Mouse (Mus musculus): ENCODE results near the gene Nagpa.
A peak's percentile ranks its signal among the peaks of the same experiment; 100 is the strongest.

The Nagpa gene

GRCm38 (mm10) chr16:5195080-5195479, 8.7 kb downstream of the Nagpa start:
- peak in 1 of 2 experiments; percentile 11 for DNase-seq (ENCODE audit: low spot score in 2 of 2)

- no peak for DNase-seq (ENCODE audit: low spot score in 2 of 2)
These were observed 17.6 kb downstream of the Nagpa start for GRCm38 (mm10) chr16:5186234-5186633.

DNA sequence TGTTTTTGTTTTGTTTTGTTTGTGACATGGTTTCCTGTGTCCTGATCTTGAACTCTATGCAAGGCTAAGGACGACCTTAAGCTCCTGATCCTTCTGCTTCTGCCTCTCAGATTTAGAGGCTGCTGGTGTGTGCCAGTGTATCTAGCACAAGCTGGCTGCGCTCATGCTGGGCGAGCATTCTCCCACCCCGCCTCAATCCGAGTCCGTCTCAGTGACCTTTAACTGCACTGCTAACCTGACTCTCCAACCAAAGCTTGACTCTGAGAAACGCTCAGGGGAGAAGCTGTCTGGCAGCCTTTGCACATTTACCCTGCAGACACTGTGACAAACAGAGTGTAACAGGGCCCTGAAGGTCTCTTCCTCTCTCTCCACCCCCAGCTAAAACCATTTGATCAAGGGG, 18.1 kb downstream of the Nagpa start:
- DNase-seq (ENCODE audit: low spot score in 2 of 2), result no peak

DNA sequence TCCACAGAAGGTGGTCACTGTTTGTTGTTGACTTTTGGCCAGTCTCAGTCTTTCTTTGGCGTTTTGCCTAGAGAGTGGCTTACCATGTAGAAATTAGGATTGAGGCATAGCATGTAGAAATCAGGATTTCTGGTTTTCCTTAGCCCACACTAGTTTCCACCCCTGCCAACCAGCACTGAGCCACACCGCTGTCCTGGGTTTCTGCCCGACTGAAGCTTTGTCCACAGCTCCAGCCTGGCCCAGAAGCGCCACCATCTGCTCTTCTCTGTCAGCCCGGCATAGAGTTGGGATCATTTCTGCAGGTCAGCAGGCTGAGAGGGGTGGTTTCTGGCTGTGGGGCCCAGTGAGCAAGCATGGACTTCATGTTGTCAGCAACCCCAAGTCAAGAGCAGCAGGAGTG, 18.9 kb downstream of the Nagpa start:
- no peak for DNase-seq (ENCODE audit: low spot score in 2 of 2)

- DNase-seq (ENCODE audit: low spot score in 2 of 2), result no peak
These were observed 19.7 kb downstream of the Nagpa start for GRCm38 (mm10) chr16:5184101-5184500.

DNA sequence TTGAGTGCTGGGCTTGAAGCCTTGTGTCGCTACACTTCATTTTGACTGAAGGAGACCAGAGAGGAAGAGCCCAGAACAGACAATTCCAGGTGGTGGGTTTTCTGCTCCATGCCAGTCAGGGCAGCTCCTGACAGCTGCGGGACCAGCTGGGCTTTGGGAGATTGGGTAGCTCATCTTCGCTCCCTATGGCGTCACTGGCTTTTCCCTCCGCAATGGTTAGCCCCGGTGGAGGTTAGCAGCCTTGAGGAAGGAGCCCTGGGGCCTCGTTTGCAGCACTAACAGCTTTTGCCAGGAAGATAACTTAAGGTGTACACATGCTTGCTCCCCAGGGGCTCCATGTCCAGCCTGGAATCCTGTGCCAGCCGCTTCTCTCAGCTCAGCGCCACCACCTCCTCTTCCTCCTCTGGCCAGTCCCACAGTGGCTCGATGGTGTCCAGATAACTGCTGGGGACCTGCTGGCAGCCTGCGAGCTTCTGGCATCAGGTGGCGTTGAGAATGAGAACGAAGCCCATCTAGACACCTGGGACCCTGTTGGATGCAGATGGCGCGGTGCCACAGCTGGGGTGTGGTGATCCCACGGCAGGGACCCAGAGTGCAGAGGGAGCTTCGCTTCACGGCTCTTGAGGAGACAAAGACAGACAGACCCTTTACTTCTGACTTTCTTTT, 20.4 kb downstream of the Nagpa start:
- DNase-seq (ENCODE audit: low spot score in 2 of 2), result no peak

GRCm38 (mm10) chr16:5172636-5173035, 31.2 kb downstream of the Nagpa start:
- no peak for DNase-seq (ENCODE audit: low spot score in 2 of 2)

- no peak for DNase-seq (ENCODE audit: low spot score in 2 of 2)
These were observed 35.0 kb downstream of the Nagpa start for GRCm38 (mm10) chr16:5168829-5169228.

DNA sequence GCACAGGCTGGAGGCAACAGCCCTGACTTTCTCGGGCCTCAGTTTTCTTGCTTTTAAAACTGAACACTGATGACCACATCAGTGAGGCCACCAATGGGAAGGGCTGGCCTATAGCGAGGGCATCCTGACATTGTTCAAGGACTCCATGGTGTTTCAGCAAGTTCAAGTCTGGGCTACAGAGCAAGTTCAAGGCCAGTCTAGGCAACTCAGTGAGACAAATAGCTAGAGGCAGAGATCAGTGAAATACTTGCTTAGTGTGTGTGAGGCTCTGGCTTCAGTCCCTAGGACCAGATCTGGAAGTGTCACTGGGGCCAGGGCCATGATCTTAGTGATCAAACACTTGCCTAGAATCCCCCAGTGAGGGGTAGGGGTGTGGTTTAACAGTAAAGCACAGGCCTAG, 35.8 kb downstream of the Nagpa start:
- no peak for DNase-seq (ENCODE audit: low spot score in 2 of 2)

DNA sequence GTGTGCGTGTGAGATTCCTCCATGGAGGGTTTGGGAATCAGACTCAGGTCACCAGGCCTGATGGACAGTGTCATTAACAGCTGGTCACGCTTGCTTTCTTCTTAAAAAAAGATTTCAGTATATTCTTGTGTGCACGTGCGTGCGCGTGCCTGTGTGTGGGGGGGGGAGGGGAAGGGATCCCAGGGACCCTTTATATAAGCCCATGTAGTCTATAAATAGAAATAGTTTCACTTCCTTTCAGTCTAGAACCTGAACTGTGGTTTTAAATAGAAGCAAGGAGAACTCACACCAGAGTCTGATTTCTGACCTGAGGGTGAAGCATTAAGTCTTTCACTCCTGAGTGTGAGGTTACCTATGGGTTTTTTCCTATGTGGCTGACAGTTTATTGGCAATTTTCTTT, 39.5 kb downstream of the Nagpa start:
- no peak for DNase-seq (ENCODE audit: low spot score in 2 of 2)

GRCm38 (mm10) chr16:5159248-5159647, 44.6 kb downstream of the Nagpa start:
- DNase-seq (ENCODE audit: low spot score in 2 of 2), result no peak

GRCm38 (mm10) chr16:5157113-5157512, 46.7 kb downstream of the Nagpa start:
- no peak for DNase-seq (ENCODE audit: low spot score in 2 of 2)

DNA sequence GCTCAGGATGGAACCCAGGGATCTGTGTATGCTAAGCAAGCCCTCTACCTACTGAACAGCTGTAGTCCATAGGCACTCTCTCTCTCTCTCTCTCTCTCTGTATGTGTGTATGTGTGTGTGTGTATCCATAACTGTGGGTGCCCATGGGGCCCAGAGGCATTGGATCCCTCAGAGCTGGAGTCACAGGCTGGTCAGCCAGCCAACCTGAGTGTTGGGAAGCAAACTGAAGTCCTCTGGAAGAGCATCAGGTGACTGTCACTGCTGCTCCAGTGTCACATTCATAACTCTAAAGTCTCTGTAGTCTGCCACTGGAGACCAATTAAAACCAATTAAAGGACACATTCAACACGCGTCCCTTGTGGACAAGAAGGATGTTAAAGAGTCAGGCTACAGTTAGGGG, 47.3 kb downstream of the Nagpa start:
- no peak for DNase-seq (ENCODE audit: low spot score in 2 of 2)

- DNase-seq (ENCODE audit: low spot score in 2 of 2), result no peak
These were observed 48.8 kb downstream of the Nagpa start for GRCm38 (mm10) chr16:5155014-5155413.

DNA sequence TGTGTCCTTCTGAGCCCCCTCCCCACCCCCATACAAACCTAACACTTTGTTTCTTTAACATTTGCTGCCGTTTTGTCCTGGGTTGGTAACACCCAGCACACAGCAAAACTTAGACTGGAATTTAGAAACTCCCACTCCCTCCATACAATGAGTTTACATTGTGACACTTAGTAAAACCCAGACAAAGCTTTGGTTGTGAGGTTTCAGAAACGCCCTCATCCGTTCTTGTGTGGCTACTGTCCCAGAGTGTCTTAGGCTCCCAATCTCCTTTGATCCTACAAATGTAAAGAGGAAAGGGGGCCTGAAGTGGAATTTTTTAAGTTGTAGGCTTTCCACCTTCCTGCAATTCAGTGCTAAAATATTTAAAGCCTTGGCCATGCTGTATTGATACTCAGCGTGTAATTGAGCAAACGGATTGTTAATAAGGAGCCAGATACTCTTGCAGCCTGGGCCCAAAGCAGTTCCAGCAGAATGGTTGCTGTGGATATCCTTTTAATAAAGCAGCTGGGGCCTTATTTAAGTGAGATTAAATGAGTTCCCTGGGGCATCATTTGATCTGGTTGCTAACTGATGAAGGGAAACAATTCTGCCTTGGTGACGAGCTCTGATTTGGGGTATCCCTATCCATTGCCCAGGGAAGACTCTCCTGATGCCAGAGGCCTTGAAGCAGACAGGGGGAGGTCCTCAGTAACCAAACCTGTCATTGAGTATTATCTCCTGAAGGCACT, 50.3 kb downstream of the Nagpa start:
- no peak for DNase-seq (ENCODE audit: low spot score in 2 of 2)

- no peak for DNase-seq (ENCODE audit: low spot score in 2 of 2)
These were observed 53.3 kb downstream of the Nagpa start for GRCm38 (mm10) chr16:5150544-5150943.

- no peak for DNase-seq (ENCODE audit: low spot score in 2 of 2)
These were observed 56.8 kb downstream of the Nagpa start, which contains the start of gene Sec14l5 for GRCm38 (mm10) chr16:5147037-5147385. Gene Sec14l5 (plus strand): TSS chr16:5147109.

GRCm38 (mm10) chr16:5146367-5147036, 57.3 kb downstream of the Nagpa start:
- DNase-seq (ENCODE audit: low spot score in 2 of 2), result peak; percentile 61 to 76

DNA sequence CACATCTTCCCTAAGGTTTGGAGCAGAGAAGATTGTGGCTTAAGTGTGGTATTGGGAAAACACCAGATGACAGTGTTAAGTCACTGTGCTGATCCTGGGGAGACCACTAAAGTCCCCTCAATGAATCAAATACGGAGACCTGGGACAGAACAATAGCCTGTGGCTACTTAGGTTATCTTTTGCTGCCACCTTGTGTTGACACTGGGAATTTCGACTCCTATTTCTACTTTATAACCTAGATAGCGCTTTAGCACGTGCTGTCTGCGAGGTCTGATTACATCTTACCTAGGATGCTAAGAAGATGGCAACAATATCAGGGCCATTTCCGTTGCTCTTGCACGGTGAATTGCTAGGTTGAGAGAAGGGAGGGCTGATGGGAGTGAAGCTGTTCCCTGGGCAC, 58.2 kb downstream of the Nagpa start:
- DNase-seq (ENCODE audit: low spot score in 2 of 2), result peak in 1 of 2 experiments; percentile 42
